Mouse (Mus musculus) thymus, postnatal 14 days (tissue): ENCODE data around the gene Gm10762.
A peak's percentile ranks its signal among the peaks of the same experiment; 100 is the strongest.

ENCODE experiments used
- DNase-seq: peaks from one replicate; pipeline ENCODE4 v3.0.0; 2021

Gene Gm10762

DNA sequence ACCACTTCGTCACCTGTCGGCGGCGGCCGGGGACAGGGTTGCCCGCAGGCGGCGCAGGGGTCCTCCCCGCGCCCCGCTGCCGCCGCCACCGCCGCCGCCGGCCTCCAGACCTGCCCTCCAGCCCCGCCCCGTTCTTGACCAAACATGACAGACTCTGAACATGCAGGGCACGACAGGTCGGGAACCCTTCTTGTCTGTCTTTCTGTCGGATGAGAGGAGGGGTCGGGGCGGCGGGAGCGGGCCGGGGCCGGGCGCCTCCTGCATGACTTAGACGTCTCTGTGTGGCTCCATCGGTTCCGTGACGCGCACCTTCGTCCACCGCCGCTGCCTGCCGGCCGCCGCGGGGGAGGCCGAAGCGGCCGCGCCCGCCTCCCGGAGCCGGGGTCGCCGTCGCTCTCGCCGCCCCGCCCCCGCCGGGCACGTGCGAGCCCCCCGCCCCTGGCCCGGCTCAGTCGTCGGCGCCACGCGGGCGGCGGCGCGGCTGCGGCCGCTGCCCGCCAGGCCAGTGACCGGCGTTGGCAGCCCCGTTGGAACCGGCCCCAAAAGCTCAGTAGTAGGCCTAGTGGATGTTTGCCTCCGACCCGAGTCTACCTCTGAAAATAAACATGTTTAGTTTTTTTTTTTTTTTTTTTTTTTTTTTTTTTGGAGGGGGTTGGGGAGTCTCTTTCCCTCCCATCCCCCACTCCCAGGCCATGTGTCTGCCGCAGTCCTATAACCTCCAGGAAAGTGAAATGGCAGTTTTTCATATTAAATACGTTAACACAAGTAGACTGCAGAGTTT is at the start of gene Gm10762:
Gm10762 (minus strand) TSS at position 65 of the 781 bp plus-strand sequence.
- peak; percentile 81 for DNase-seq

DNA sequence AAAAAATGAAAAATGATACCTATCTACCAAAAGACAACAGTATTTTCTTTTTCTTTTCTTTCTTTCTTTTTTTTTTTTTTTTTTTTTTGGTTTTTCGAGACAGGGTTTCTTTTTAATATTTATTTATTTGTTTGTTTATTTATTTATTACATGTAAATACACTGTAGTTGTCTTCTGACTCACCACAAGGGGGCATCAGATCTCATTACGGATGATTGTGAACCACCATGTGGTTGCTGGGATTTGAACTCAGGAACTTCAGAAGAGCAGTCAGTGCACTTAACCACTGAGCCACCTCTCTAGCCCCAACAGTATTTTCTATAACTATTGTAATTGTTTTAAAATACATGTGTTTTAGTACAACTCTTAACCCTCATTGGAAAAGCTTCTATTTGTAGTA is 41.3 kb upstream of the Gm10762 start:
- peak; percentile 33 for DNase-seq

DNA sequence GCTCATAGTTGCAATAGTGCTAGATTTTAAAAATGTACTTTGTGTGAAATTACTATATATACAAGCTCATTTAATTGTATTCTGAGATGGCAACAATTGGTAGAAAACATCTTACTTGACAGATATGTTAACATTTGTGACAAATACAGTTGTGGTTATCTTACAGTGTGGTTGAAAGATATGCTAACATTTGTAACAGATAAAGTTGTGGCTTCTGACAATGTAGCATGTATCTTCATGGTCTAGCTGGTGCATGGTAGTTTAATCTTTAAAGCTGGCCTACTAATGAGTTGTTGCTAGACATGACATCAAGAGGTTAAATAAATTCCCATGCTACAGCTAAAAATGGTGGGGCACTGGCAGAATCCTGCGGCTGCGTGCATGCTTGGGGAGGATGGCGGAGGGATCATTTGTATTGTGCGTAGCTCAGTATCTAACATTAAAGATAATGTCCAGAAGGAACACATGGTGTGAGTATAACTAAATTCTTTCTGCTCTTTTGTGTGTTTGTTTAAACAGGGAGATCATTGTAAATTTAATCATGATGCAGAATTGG is 38.7 kb upstream of the Gm10762 start:
- DNase-seq, result no peak

DNA sequence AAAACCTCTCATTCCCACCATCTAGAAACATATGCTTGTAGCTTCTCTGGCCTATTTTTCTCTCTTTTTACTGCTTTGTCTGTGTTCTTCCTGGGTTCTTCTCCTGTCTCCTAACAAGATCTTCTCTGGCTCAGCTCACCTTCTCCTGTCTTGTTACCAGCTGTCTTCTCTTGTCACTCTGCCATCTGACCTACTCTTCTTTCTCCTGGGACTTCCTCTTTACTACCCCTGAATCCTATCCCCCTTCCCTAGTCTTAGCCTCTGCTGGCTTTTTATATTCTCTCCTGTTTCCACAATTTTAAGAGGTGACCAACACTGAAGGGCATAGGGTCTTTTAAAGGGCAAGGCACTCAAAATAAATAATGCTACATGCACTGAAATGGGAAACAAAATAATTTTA is 37.3 kb upstream of the Gm10762 start:
- no peak for DNase-seq

DNA sequence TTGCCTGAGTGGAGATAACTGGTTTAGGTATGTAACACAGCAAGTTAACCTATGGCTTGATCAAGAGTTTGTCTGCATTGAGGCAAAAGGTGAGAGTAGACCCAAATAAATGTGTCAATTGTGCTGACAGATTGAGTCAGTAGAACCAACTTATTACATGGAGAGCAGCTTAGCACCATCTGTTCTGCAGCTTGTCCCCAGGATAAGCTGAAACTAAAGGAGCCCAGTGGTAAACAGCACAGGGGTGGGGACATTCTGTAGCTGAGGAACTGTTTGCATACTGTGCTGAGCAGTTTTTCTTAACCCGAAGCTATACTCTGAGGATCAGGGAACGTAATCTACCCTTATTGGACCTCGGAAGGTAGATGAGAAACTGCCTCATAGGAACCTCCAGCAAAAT is 17.2 kb upstream of the Gm10762 start:
- no peak for DNase-seq

DNA sequence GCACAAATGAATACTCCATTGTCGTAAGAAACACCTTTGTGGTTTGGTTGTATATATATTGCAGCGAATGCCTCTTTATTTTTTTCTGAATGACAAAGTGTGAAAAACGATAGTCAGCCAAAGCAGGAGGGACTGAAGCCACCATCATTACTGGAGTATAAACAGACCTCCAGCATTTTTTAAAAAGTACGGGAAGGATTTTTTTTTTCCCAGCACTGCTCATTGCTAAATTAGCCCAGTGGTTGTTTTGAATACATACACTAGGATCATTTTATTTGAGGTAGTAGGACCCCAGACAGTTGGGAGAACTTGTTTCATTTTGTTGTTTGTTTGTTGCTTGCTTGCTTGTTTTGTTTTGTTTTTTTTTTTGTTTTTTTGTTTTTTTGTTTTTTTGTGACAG is 8.0 kb upstream of the Gm10762 start:
- no peak for DNase-seq

DNA sequence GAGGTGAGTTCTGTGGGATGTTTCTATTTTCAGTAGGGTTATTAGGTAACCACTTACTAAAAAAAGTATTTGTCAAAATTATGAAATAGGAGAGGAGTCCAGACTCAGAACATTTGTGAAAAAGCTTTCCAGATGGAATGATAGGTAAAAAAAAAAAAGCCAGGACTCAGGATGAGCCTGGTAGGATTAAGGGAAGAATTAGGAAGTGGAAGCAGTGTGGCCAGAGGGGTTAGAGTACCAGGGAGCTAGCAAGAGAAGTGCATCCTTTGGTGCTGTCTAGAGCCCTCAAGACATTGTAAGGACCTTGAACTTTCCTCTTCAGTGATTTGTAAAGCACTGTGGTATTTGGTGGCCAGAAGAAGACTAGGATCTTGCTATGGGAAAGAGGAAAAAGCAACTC is 4.8 kb upstream of the Gm10762 start:
- no peak for DNase-seq

DNA sequence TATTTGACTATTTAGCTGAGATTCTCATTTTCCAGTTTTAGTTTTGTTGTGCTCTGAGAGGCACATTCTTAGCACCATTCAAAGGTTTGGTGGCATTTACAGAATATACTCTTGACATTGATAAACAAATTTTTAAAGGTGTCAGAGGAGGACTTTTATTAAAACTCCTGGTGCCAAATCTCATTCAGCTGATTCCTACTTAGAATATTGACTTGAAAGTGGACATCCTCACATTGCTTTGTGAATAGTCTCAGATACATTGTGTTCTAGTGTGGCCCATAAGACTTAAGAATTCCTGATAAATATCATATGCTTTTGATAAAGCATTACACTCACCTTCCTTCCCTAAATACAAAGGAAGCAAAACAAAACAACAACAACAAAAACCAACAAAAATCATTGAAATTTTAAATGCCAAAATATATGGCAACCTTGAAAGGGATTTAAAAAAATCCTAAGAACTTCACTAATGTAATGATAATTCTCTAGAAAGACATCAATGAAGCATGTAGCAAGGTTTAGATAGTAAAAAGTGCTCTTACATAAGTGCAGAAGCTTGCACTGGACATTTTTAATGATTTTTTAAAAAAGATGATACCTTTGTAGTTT is 1.1 kb upstream of the Gm10762 start:
- DNase-seq, result no peak

DNA sequence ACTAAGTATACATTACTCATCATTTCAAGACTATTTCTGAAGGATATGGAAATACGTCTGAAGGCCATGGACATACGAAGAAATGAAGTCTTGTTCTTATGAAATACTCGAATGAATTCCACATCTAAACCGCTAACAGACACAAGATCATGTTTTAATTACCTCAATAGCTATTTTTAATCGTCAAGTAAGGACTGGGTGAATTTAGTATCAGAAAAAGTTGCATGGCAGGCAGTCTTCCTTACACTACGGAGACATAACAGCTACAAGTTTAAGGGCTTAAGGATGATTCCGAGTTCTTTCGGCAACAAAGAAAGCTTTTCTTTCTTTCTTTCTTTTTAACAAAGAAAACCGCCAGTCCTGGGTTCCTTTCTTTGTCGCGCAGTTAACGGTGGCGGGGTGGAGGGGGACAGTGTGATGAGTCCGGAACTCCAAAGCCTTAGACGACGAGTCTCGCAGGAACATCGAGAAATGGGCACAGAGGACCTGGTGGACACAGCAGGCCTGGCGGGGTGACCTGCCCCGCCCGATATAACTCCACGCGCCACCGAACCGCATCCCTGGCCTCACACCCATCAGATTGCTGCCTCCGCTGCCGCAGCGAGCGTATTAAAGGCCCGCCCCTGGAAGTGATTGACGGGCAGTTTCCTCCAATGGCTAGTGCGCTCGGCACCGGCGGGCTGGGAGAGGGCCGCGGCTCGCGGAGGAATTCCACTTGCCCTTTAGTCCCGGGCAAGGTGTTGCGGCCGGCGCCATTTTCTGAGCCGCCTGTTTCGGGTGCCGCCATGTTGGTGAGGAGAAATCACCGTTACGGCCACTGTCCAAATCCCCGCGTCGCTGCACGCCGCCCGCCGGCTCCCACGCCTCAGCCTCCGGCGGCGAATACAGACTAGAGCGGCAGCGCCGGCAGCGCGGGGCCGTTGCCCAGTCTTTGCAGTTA is 614 bp downstream of the Gm10762 start, which contains the start of gene Zc3h6:
Zc3h6 (plus strand) TSS at position 762 of the 940 bp plus-strand sequence.
- DNase-seq, result peak; percentile 99

DNA sequence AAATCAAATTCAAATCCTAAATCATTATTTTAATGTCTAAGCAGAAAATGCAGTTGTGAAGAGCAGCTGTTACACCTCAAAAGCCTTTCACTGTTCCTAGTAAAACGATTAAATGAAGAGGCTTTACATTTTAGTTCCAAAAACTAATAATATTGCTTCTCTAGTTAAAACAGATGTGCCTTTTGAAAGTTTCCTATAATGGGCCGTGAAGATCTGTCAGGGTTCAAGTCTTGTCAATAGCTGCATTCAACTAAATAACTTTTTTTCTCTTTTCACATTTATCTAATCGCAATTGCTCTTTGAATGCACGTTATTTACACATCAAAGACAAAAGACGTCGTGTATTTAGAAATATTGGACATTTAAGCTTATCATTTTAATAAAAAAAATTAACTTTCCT is 1.3 kb downstream of the Gm10762 start:
- DNase-seq, result no peak

DNA sequence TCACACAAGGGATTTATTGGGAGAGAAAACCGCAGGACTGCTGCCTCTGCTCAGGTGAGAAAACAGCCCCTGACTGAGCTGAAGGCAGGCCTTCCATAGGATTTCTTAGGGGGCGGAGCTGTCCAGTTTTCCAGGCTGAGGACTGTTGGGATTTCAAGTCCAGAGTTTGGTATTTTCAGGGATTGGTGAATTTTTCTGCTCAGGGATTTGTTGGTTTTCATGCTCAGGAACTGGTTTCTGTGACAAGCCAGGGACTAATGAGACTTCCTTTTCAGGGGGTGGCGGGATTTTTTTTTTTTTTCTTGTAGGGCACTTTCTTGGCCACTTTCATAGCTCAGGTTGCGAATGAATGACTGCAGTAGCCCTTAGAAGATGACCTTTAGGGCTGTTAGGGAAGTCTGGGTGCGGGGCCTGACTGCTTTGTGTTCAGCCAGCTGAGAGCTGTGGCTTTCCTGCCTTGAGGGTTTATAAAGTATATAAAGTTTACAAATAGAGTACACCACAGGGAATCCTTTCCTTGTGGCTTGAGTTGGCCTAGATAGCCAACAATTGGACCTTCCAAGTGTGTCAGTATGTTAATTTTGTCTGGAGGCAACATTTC is 1.9 kb downstream of the Gm10762 start:
- peak; percentile 14 for DNase-seq

DNA sequence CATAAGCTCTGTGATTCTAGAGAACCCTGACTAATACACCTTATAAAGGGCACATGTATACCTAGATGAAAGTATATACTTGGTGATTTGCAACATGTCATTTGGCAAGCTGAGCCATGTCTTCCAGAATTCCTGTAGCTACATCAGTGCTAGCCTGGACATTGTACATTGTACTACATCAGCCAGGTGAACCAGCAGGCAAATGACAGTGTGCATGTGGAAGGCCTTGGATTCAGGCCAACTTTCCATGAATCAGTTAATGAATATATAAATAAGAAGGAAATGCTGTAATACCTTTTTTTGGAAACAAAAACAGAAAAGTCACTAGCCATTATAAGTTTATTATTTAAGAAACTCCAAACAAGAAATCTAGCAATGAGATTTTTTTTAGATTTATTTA is 13.3 kb downstream of the Gm10762 start:
- DNase-seq, result no peak

DNA sequence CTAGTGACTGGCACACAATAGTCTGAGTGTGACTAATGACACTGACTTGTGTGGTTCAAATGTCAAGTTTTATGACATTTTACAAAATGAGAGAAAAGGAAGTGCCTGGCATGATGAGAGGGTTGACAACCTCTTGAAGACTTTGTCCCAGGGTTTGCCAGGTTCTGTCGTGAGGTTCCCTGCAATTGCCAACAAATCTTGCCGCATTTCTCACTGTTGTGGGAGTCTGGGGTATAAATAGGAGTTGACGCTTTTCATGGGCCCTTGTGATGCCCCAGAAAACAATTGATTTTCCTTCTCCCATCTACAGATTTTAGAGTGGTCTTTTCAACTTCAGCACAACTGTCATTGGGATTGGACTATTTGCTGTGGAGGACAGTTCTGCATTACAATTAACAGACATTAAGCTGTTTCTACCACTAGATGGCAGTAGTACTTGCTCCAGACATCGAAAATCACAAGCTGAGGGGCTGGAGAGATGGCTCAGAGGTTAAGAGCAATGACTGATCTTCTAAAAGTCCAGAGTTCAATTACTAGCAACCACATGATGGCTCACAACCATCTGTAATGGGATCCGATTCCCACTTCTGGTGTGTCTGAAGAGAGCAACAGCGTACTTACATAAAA is 19.4 kb downstream of the Gm10762 start:
- DNase-seq, result peak; percentile 37

DNA sequence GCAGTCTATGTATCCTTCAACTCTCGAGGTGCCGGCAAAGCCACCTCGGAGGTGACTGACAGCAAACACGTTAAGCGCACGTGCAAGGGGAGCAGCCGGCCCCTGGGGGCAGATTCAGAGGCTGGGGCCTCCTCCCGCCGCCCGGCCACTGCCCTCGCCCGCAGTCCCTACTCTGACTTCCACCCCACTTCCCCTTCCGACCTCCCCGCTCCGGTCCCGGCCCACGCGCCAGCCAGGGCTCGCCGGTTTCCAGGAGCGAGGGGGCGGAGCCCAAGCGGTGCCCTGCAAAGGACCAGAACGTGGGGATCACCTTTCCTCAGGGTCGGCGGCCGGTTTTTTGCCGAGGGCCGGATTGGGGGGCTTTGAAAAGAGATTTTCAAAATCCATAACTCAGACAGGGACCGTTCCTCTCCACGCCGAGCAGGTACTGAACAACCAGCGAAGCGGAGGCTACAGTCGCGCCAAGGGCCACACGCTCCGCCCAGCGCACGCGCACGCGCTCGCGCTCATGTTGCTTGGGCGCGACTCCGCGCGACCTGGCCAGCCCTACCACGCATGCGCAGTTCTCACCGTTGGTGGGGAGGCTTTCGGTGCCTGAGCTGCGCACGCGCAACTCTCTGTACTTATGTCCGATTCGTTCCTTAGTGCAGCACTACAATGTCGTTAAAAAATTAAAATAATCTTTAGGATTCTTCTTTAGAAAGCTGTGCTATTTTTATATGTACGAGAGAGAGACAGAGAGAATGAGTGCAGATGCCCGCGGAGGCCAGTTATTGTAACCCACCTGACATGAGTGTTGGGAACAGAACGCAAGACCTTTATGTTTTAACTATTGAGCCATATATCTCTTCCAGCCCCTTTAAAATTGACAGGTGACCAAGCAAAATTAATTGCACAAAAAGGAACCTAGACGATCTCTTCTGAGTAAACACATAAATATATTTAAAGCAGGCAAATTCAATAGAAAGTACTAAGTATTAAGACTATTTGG is 23.7 kb downstream of the Gm10762 start, which contains the start of gene Zc3h8:
Zc3h8 (minus strand) TSS at position 540 of the 991 bp plus-strand sequence.
- peak; percentile 98 for DNase-seq

DNA sequence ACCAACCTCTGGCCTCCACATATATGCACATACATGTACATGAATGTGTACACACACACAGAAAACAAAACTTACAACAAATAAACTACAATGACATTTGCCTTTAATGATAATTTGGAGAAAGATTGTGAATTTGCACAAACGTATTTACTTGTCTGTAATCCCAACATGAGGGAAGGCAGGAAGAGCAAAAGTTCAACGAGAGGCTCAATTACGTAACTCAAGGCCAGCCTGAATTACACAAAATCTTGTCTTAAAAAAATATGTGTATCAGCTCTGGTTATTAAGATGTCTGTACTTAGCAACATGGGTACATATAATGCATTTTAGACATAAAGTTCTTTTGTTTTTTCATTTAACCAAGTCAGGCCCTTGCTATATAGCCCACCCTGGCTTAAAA is 31.3 kb downstream of the Gm10762 start:
- DNase-seq, result no peak

DNA sequence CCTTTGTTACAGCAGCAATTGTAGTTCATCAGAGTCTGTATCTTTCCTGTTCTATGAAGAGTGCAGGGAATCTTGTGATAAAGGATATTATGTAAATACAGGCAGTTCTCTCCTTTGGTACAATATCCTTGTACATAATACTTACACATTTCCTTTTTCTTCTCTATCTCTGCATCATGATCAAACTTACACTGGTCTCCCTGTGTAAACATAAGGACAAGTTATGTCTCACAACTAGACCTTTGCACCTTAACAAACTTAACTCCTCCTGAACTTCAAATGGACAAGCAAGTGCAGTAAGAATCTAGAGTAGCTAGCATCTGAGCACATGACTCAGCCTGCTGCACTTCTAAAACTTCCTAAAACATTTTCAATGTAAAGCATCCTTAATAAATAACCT is 36.8 kb downstream of the Gm10762 start:
- DNase-seq, result no peak

DNA sequence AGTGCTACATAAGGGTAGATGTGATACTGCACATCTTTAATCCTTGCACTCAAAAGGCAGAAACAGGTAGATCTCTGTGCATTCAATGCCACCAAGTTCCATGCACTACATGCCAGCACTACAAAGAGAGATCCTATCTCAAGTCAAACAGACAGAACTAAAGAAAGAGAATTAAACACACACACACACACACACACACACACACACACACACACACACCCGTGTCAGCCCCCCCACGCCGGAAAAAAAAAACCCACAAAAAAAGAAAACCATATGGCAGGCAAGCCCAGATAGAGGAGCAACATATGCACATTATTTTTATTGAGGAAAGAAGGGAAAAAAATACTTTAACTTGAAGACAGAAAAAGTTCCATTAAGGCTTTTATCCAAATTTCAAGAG is 39.1 kb downstream of the Gm10762 start:
- DNase-seq, result peak; percentile 54

DNA sequence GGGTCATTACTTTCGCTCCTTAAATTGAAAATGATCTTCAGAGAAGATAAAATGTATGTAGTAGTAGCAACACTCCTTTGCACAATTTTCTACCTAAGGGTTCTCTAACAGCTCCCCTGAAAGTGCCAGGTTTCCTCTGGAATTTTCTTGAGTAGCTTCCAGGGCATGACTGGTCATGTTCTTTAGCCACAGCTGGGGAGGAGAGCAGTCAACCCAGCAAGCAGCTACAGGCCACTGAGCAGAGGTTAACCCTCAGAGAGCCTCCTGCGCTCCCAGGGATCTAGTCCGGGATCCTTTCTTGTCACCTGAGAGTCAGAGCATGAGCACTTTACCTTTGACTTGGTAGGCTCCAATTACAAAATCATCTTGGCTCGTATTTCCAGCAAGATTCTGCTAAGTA is 42.7 kb downstream of the Gm10762 start:
- no peak for DNase-seq
